9 mouse cellular contexts compared by ENCODE assay signal in genomic region chr12:35674487-35674886, GRCm38 (mm10).
DNase-seq lines count a peak whose midpoint lies in the region; ATAC-seq lines count a peak whose summit lies in the region.
"Had no signal": no experiment of that assay in that cellular context is flagged by ENCODE, and none has a peak within 500 bp of the region (broad histone marks: within the 10 kb centered on the region; RNA-seq: fewer than 3 reads in every experiment).

No protein-coding gene starts in this region.

- H3K4me3 ChIP-seq in forebrain, embryonic 11.5 days (ENCODE audit: low read depth, low read length), result no peak overlapping the region
- no peak overlapping the region for H3K4me3 ChIP-seq in forebrain, embryonic 12.5 days (replicated peaks)
- no peak overlapping the region for H3K4me3 ChIP-seq in midbrain, embryonic 14.5 days (replicated peaks; ENCODE audit: low read depth, low read length)
- H3K4me3 ChIP-seq: midbrain, embryonic 12.5 days had no signal

- no peak overlapping the region for H3K9ac ChIP-seq in forebrain, embryonic 11.5 days (ENCODE audit: low read length)
- no peak overlapping the region for H3K9ac ChIP-seq in forebrain, embryonic 12.5 days
- no peak overlapping the region for H3K9ac ChIP-seq in midbrain, embryonic 14.5 days (replicated peaks; ENCODE audit: low read length)
- H3K9ac ChIP-seq: midbrain, embryonic 12.5 days had no signal

- no peaks in the 10 kb centered on the region for H3K4me1 ChIP-seq in forebrain, embryonic 11.5 days (replicated peaks; ENCODE audit: control insufficient read depth, insufficient read depth, low read length)
- H3K4me1 ChIP-seq in forebrain, embryonic 12.5 days, result no peaks in the 10 kb centered on the region
- H3K4me1 ChIP-seq in midbrain, embryonic 14.5 days (ENCODE audit: control insufficient read depth, insufficient read depth, low read length), result no peaks in the 10 kb centered on the region
- H3K4me1 ChIP-seq: midbrain, embryonic 12.5 days had no signal

- H3K4me2 ChIP-seq in forebrain, embryonic 11.5 days (ENCODE audit: low read depth, low read length, severe bottlenecking), result no peak overlapping the region
- no peak overlapping the region for H3K4me2 ChIP-seq in forebrain, embryonic 12.5 days
- H3K4me2 ChIP-seq in midbrain, embryonic 14.5 days (ENCODE audit: low read length), result no peak overlapping the region
- H3K4me2 ChIP-seq: midbrain, embryonic 12.5 days had no signal

- ATAC-seq in forebrain, embryonic 11.5 days (replicated peaks; ENCODE audit: low FRiP score), result no peak
- ATAC-seq in forebrain, embryonic 12.5 days (ENCODE audit: low FRiP score), result no peak
- ATAC-seq in midbrain, embryonic 14.5 days (ENCODE audit: low FRiP score, low TSS enrichment), result no peak

- H3K27me3 ChIP-seq in forebrain, embryonic 11.5 days (ENCODE audit: control insufficient read depth, insufficient read depth, low read length), result no peaks in the 10 kb centered on the region
- no peaks in the 10 kb centered on the region for H3K27me3 ChIP-seq in forebrain, embryonic 12.5 days
- H3K27me3 ChIP-seq in midbrain, embryonic 14.5 days (ENCODE audit: control insufficient read depth, insufficient read depth, low read length), result no peaks in the 10 kb centered on the region
- H3K27me3 ChIP-seq: midbrain, embryonic 12.5 days had no signal

- H3K36me3 ChIP-seq in forebrain, embryonic 11.5 days (ENCODE audit: control insufficient read depth, insufficient read depth, low read length), result no peaks in the 10 kb centered on the region
- H3K36me3 ChIP-seq in forebrain, embryonic 12.5 days (replicated peaks), result no peaks in the 10 kb centered on the region
- no peaks in the 10 kb centered on the region for H3K36me3 ChIP-seq in midbrain, embryonic 14.5 days (ENCODE audit: control insufficient read depth, insufficient read depth, low read length)
- H3K36me3 ChIP-seq: midbrain, embryonic 12.5 days had no signal

- peak; percentile 58 for DNase-seq in forebrain, embryonic 11.5 days (ENCODE audit: low spot score)
- peak; percentile 42 for DNase-seq in 3T3-L1 (ENCODE audit: low read depth, low spot score)
- DNase-seq in adrenal gland, adult 18-20 months (ENCODE audit: low spot score in 2 of 2), result peak; percentile 35 to 53
- peak; percentile 12 for DNase-seq in gastrocnemius, postnatal 10 days
- DNase-seq in layer of hippocampus, postnatal 25 days (ENCODE audit: extremely low spot score in 1 of 2, low spot score in 1 of 2), result peak; percentile 28 to 68
- DNase-seq in retina, postnatal 1 day, result peak; percentile 23
- DNase-seq in midbrain, embryonic 14.5 days, result no peak

- WGBS in forebrain, embryonic 11.5 days, result 55% methylated on average over 6 of the region's 6 CpGs
- 46% methylated on average over 6 of the region's 6 CpGs for WGBS in forebrain, embryonic 12.5 days
- 52% methylated on average over 6 of the region's 6 CpGs for WGBS in midbrain, embryonic 14.5 days

- no peaks in the 10 kb centered on the region for H3K9me3 ChIP-seq in forebrain, embryonic 11.5 days (ENCODE audit: control insufficient read depth, low read length)
- H3K9me3 ChIP-seq in forebrain, embryonic 12.5 days, result no peaks in the 10 kb centered on the region
- no peaks in the 10 kb centered on the region for H3K9me3 ChIP-seq in midbrain, embryonic 14.5 days (ENCODE audit: control insufficient read depth, low read length)
- H3K9me3 ChIP-seq: midbrain, embryonic 12.5 days had no signal

- no peak overlapping the region for H3K27ac ChIP-seq in forebrain, embryonic 11.5 days (ENCODE audit: low read depth, low read length)
- no peak overlapping the region for H3K27ac ChIP-seq in forebrain, embryonic 12.5 days
- H3K27ac ChIP-seq in midbrain, embryonic 14.5 days (replicated peaks; ENCODE audit: low read depth, low read length), result no peak overlapping the region
- H3K27ac ChIP-seq: midbrain, embryonic 12.5 days had no signal
